Mouse (Mus musculus) lung, postnatal 0 days (tissue): ENCODE measurements around the gene Usp2.

Experiments used
- CTCF ChIP-seq: IDR thresholded peaks from 2 replicates; pipeline ENCODE4 v1.5.1; 2016; ENCODE audit warnings: antibody characterized with exemption, mild to moderate bottlenecking
- EP300 ChIP-seq: IDR thresholded peaks from 2 replicates; pipeline ENCODE4 v1.6.1; 2016; ENCODE audit warnings: antibody characterized with exemption, mild to moderate bottlenecking, control low read depth

DNA sequence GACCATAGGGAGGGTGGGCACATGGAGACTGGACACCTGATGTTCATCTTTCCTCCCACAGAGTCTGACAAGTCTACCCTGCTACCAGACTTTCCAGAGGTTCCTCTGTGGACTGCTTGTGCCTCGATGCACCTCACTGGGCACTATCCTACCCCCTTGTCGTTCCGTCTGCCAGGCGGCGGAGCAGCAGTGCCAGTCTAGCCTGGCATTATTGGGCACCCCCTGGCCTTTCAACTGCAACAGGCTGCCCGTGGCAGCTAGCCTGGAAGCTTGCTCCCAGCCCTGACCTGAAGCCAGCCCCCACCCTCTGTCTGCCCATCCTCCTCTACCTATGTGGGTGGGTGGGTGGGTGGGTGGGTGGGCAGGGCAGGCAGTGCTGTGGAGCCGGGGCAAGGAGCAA, 39.4 kb downstream of the Usp2 start:
- no peak for TF ChIP-seq CTCF
- no peak for TF ChIP-seq EP300
